Mouse (Mus musculus) lung, embryonic 16.5 days (tissue): Measurements from ENCODE around the gene Dock9. TPM values are rescaled to one million over a fixed set of nuclear protein-coding genes. Genes with fewer than 3 reads are reported as not detected.

ENCODE experiments used
- ATAC-seq: fragments of 200-750 bp; cut with Nextera tagmentation; 2 replicates; pipeline ENCODE4 v1.8.0; 2017; ENCODE audit warnings: low read depth, mild to moderate bottlenecking, moderate library complexity
- H3K27ac ChIP-seq: fragments of 300-500 bp; sonication (generic); 2 replicates; pipeline ENCODE4 v1.5.1; 2014; ENCODE audit warnings: mild to moderate bottlenecking, control low read depth, low read length
- H3K27me3 ChIP-seq: fragments of 300-500 bp; sonication (generic); 2 replicates; pipeline ENCODE4 v1.6.1; 2014; ENCODE audit warnings: low read depth, low read length, mixed read lengths; ENCODE audit not compliant: control insufficient read depth, insufficient read depth
- H3K36me3 ChIP-seq: fragments of 300-500 bp; sonication (generic); 2 replicates; pipeline ENCODE4 v1.6.1; 2014; ENCODE audit warnings: low read length; ENCODE audit not compliant: control insufficient read depth, insufficient read depth
- H3K4me1 ChIP-seq: fragments of 300-500 bp; sonication (generic); replicated peaks from 2 replicates; pipeline ENCODE4 v1.6.1; 2014; ENCODE audit warnings: low read length, mixed read lengths; ENCODE audit not compliant: control insufficient read depth, insufficient read depth
- H3K4me2 ChIP-seq: fragments of 300-500 bp; sonication (generic); 2 replicates; pipeline ENCODE4 v1.6.1; 2014; ENCODE audit warnings: low read depth, low read length, control low read depth
- H3K4me3 ChIP-seq: fragments of 300-500 bp; sonication (generic); 2 replicates; pipeline ENCODE4 v1.5.1; 2014; ENCODE audit warnings: mild to moderate bottlenecking, low read length, control low read depth
- H3K9ac ChIP-seq: fragments of 300-500 bp; sonication (generic); 2 replicates; pipeline ENCODE4 v1.6.1; 2014; ENCODE audit warnings: low read length, control low read depth
- H3K9me3 ChIP-seq: fragments of 300-500 bp; sonication (generic); 2 replicates; pipeline ENCODE4 v1.6.1; 2016; ENCODE audit warnings: low read length; ENCODE audit not compliant: control insufficient read depth
- WGBS: fragments of 180-500 bp; shearing (Covaris S2); extraction: QIAGEN DNeasy Blood & Tissue Kit; methylation state at CpG from one replicate; pipeline ENCODE4 v1.1.7; 2014; 5-methylcytosine and 5-hydroxymethylcytosine counted together
- polyA plus RNA-seq: library from polyadenylated mRNA; unstranded; fragments of >200 nt; fragmentation: Nextera tagmentation; extraction: Ambion mirVana; gene quantifications from 2 replicates; pipeline ENCODE4 v1.2.1, GENCODE M21; 2015

Dock9 gene
- polyA plus RNA-seq, 1 experiment from 2014 or later = 14.3 TPM

DNA sequence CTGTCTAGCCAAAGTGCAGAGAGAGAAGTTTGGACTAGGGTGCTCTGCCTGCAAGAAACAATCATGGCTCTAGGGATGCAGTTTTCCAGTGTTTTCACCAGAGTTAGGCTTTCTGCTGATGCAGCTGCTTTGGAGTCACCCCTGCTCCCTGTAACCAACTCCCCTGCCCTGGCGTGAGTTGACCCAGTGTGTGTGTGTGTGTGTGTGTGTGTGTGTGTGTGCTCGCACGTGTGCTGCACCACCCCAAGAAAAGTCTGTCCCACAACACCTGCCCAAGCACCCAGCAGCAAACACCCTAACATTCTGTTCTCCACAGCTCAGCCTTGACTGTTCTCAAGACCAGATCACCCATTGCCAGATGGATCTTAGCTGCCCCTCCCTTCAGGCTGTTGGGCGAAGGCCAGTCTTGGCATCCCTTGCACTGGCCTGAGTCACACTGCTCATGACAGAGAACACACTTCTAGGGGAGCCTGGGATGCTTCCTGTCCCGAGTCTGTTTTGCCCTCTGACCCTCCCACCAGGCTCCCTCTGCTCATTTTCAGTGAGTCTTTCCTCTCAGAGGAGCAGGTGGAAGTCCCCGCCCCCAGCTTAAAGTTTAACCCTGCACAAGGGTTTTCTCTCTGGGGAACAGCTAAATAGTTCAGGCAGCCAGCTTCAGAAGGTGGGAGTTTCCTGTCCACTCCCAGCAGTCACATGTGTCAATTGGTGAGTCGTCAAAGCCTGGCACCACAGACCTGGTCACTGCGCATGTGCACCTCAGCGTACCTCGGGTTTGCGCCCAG lies 26.9 kb upstream of the Dock9 start:
- WGBS = 48% methylated on average over 11 of the region's 11 CpGs
- peak overlapping the region; percentile 47 for H3K27ac ChIP-seq
- no peaks in the 10 kb centered on the region for H3K27me3 ChIP-seq
- H3K4me1 ChIP-seq = peaks cover 15% of the 10 kb centered on the region
- ATAC-seq = peak; percentile 80
- H3K4me3 ChIP-seq = no peak overlapping the region
- H3K36me3 ChIP-seq = no peaks in the 10 kb centered on the region
- H3K4me2 ChIP-seq = no peak overlapping the region
- peaks cover 2% of the 10 kb centered on the region; the same call in 1 of the 2 replicates for H3K9me3 ChIP-seq
- peak overlapping the region; percentile 9; the same call in 1 of the 2 replicates for H3K9ac ChIP-seq

GRCm38 (mm10) chr14:121822997-121823396 lies 25.4 kb upstream of the Dock9 start:
- Histone ChIP-seq H3K4me3 (no peak overlapping the region), H3K36me3 (no peaks in the 10 kb centered on the region), H3K27me3 (no peaks in the 10 kb centered on the region), H3K4me2 (no peak overlapping the region), H3K9ac (no peak overlapping the region), H3K27ac (no peak overlapping the region), H3K9me3 (no peaks in the 10 kb centered on the region), H3K4me1 (peaks cover 15% of the 10 kb centered on the region)
- WGBS = 69% methylated on average over 3 of the region's 3 CpGs
- ATAC-seq = no peak

- Histone ChIP-seq H3K27ac (no peak overlapping the region), H3K4me1 (peaks cover 15% of the 10 kb centered on the region), H3K4me2 (no peak overlapping the region), H3K27me3 (no peaks in the 10 kb centered on the region), H3K36me3 (no peaks in the 10 kb centered on the region), H3K4me3 (no peak overlapping the region), H3K9ac (no peak overlapping the region), H3K9me3 (no peaks in the 10 kb centered on the region)
- 77% methylated on average over 8 of the region's 8 CpGs for WGBS
- no peak for ATAC-seq
Observed at GRCm38 (mm10) chr14:121822506-121822905, 24.9 kb upstream of the Dock9 start.

DNA sequence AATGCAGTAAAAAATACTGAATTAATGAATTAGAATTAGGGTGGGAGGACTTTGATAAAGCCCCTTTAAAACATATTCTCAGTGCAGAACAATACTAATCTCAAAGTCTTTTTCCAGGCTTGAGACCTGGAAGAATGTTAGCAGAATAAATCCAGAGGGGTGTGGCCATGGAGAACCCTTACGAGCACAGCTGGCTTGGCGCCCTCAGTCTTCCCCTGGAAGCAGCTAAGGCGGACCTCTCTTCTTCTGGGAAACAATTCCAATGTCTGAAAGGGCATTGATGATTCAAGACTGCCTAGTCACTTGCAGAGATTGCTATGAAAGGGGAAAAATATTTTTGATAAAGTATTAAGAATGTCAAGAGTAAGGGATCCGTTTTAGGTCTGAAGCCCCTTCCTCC lies 9.2 kb upstream of the Dock9 start:
- H3K4me2 ChIP-seq = no peak overlapping the region
- WGBS = 43% methylated on average over 4 of the region's 4 CpGs
- H3K27ac ChIP-seq = no peak overlapping the region
- H3K4me3 ChIP-seq = no peak overlapping the region
- H3K27me3 ChIP-seq = no peaks in the 10 kb centered on the region
- H3K4me1 ChIP-seq = no peaks in the 10 kb centered on the region
- no peaks in the 10 kb centered on the region; the same call in none of the 2 replicates for H3K9me3 ChIP-seq
- no peak overlapping the region for H3K9ac ChIP-seq
- H3K36me3 ChIP-seq = no peaks in the 10 kb centered on the region
- no peak for ATAC-seq

DNA sequence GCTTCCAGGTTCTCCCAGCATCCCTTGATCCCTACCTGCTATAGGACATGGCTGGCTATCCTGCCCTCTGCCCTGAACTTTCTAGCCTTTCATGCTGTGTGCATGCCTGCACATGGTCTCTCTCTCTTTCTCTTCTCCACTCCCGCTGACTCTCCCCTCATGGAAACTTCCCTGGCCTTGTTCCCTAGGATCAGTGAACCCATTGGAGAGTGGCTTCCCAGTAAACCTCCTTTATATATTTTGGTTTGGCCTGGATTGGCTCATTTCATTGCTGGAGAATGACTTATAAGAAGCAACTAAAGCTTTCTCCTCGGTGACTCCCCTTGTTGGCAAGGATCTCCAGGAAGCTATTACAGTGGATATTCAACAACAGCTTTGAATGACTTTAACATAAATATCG lies 8.7 kb upstream of the Dock9 start:
- H3K4me3 ChIP-seq = no peak overlapping the region
- no peaks in the 10 kb centered on the region for H3K36me3 ChIP-seq
- no peak for ATAC-seq
- WGBS = 58% methylated on average over 3 of the region's 3 CpGs
- no peaks in the 10 kb centered on the region; the same call in none of the 2 replicates for H3K9me3 ChIP-seq
- H3K27me3 ChIP-seq = no peaks in the 10 kb centered on the region
- no peak overlapping the region for H3K4me2 ChIP-seq
- H3K27ac ChIP-seq = no peak overlapping the region
- no peak overlapping the region for H3K9ac ChIP-seq
- no peaks in the 10 kb centered on the region for H3K4me1 ChIP-seq

DNA sequence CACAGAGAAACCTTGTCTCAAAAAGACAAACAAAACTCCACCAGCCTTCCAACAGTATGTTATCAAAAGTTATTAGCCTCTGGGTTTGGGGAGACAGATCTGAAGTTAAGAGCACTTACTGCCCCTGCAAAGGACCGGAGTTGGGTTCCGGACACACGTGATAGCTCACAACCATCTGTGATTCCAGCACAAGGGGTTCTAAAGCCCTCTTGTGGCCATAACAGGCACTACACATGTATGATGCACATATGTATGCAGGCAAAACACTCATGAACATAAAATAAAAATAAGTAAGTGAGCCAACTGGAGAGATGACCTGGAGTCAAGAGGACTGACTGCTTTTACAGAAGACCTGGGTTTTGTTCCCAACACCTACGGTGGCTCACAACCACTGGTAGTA lies 6.8 kb upstream of the Dock9 start:
- no peak for ATAC-seq
- H3K36me3 ChIP-seq = no peaks in the 10 kb centered on the region
- WGBS = 81% methylated on average over 4 of the region's 4 CpGs
- H3K4me1 ChIP-seq = no peaks in the 10 kb centered on the region
- no peak overlapping the region for H3K27ac ChIP-seq
- H3K9me3 ChIP-seq = no peaks in the 10 kb centered on the region
- no peak overlapping the region for H3K9ac ChIP-seq
- H3K4me2 ChIP-seq = no peak overlapping the region
- no peaks in the 10 kb centered on the region for H3K27me3 ChIP-seq
- no peak overlapping the region for H3K4me3 ChIP-seq

DNA sequence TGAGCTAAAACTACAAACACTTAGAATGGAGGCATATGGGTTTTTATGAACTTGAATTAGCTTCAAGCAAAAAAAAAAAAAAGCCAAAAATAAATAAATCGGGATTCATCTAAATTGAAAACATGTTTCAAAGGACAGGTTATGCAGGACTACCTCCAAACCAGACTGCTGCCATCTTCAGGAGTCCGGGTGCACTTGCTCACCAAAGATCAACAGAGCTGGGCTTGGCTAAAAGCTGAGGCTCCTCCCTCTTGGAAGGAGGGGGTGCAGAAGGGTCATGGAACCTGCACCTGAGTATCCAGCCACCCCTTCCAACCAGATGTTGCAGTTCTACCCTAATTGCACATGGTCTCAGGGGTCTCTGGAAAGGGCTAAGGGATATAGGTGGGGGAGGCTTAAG lies 3.3 kb upstream of the Dock9 start:
- Histone ChIP-seq H3K9ac (no peak overlapping the region), H3K4me1 (peaks cover 7% of the 10 kb centered on the region), H3K9me3 (no peaks in the 10 kb centered on the region), H3K27ac (no peak overlapping the region), H3K4me2 (no peak overlapping the region), H3K4me3 (no peak overlapping the region), H3K27me3 (no peaks in the 10 kb centered on the region; the same call in 1 of the 2 replicates), H3K36me3 (no peaks in the 10 kb centered on the region)
- no peak for ATAC-seq
- WGBS = 16% methylated on average over 2 of the region's 2 CpGs

GRCm38 (mm10) chr14:121799112-121799511 lies 1.5 kb upstream of the Dock9 start:
- peaks cover 7% of the 10 kb centered on the region for H3K4me1 ChIP-seq
- no peak for ATAC-seq
- peaks cover 5% of the 10 kb centered on the region for H3K27me3 ChIP-seq
- H3K36me3 ChIP-seq = no peaks in the 10 kb centered on the region
- H3K4me2 ChIP-seq = no peak overlapping the region
- H3K4me3 ChIP-seq = no peak overlapping the region
- WGBS = 51% methylated on average over 7 of the region's 7 CpGs
- no peak overlapping the region for H3K27ac ChIP-seq
- H3K9ac ChIP-seq = no peak overlapping the region
- H3K9me3 ChIP-seq = no peaks in the 10 kb centered on the region

GRCm38 (mm10) chr14:121798411-121798799 lies 768 bp upstream of the Dock9 start:
- WGBS = under 1% methylated on average over 22 of the region's 22 CpGs
- Histone ChIP-seq H3K9ac (peak overlapping the region; percentile 81), H3K4me2 (peak overlapping the region; percentile 100), H3K27ac (peak overlapping the region; percentile 94), H3K4me3 (peak overlapping the region; percentile 79), H3K36me3 (no peaks in the 10 kb centered on the region), H3K9me3 (no peaks in the 10 kb centered on the region), H3K27me3 (peaks cover 5% of the 10 kb centered on the region), H3K4me1 (peaks cover 7% of the 10 kb centered on the region)
- peak; percentile 87 for ATAC-seq
